Mouse (Mus musculus): ENCODE data around the gene Fam19a1. TPM values are rescaled to one million over a fixed set of nuclear protein-coding genes. Genes with fewer than 3 reads are reported as not detected.

Gene Fam19a1
- polyA plus RNA-seq, 1 experiment from 2014 or later = 2.3 TPM

- ATAC-seq (peak; percentile 37), DNase-seq (ENCODE audit: low spot score) (peak; percentile 10)
- Histone ChIP-seq H3K36me3 (ENCODE audit: insufficient read depth, low read length) (no peaks in the 10 kb centered on the region), H3K4me2 (replicated peaks; ENCODE audit: low read depth, low read length) (no peak overlapping the region), H3K27ac (ENCODE audit: low read length) (no peak overlapping the region), H3K4me3 (ENCODE audit: low read depth, low read length) (no peak overlapping the region), H3K9me3 (ENCODE audit: low read length) (no peaks in the 10 kb centered on the region), H3K9ac (replicated peaks; ENCODE audit: low read depth) (no peak overlapping the region), H3K27me3 (replicated peaks; ENCODE audit: insufficient read depth, low read length) (no peaks in the 10 kb centered on the region), H3K4me1 (ENCODE audit: insufficient read depth, low read depth, low read length) (no peaks in the 10 kb centered on the region)
- TF ChIP-seq EP300 (IDR thresholded peaks at IDR 0.05) (no peak), CTCF (IDR thresholded peaks at IDR 0.05) (no peak)
Observed at GRCm38 (mm10) chr6:96234806-96235205, 121.9 kb downstream of the Fam19a1 start.

GRCm38 (mm10) chr6:96244320-96244719 lies 131.4 kb downstream of the Fam19a1 start:
- Histone ChIP-seq H3K4me1 (ENCODE audit: insufficient read depth, low read depth, low read length) (no peaks in the 10 kb centered on the region), H3K9me3 (ENCODE audit: low read length) (no peaks in the 10 kb centered on the region), H3K4me3 (ENCODE audit: low read depth, low read length) (no peak overlapping the region), H3K27me3 (replicated peaks; ENCODE audit: insufficient read depth, low read length) (no peaks in the 10 kb centered on the region), H3K9ac (replicated peaks; ENCODE audit: low read depth) (no peak overlapping the region), H3K4me2 (replicated peaks; ENCODE audit: low read depth, low read length) (no peak overlapping the region), H3K27ac (ENCODE audit: low read length) (no peak overlapping the region), H3K36me3 (ENCODE audit: insufficient read depth, low read length) (no peaks in the 10 kb centered on the region)
- DNase-seq (ENCODE audit: low spot score) (no peak), ATAC-seq (no peak)
- TF ChIP-seq EP300 (IDR thresholded peaks at IDR 0.05) (no peak), CTCF (IDR thresholded peaks at IDR 0.05) (no peak)
- 69% methylated on average over 3 of the region's 3 CpGs for WGBS

- DNase-seq (ENCODE audit: low spot score) (no peak), ATAC-seq (no peak)
- no peaks in the 10 kb centered on the region for H3K4me1 ChIP-seq (ENCODE audit: insufficient read depth, low read depth, low read length)
- TF ChIP-seq CTCF (IDR thresholded peaks at IDR 0.05) = no peak
- no peak for TF ChIP-seq EP300 (IDR thresholded peaks at IDR 0.05)
- no peak overlapping the region for H3K27ac ChIP-seq (ENCODE audit: low read length)
- no peaks in the 10 kb centered on the region for H3K9me3 ChIP-seq (ENCODE audit: low read length)
- 53% methylated on average over 3 of the region's 3 CpGs for WGBS
- H3K4me2 ChIP-seq (replicated peaks; ENCODE audit: low read depth, low read length) = no peak overlapping the region
- H3K9ac ChIP-seq (replicated peaks; ENCODE audit: low read depth) = no peak overlapping the region
- H3K27me3 ChIP-seq (replicated peaks; ENCODE audit: insufficient read depth, low read length) = no peaks in the 10 kb centered on the region
- H3K36me3 ChIP-seq (ENCODE audit: insufficient read depth, low read length) = no peaks in the 10 kb centered on the region
- no peak overlapping the region for H3K4me3 ChIP-seq (ENCODE audit: low read depth, low read length)
Observed at GRCm38 (mm10) chr6:96252001-96252400, 139.0 kb downstream of the Fam19a1 start.

GRCm38 (mm10) chr6:96254815-96255214 lies 141.9 kb downstream of the Fam19a1 start:
- no peaks in the 10 kb centered on the region for H3K4me1 ChIP-seq (ENCODE audit: insufficient read depth, low read depth, low read length)
- H3K27me3 ChIP-seq (replicated peaks; ENCODE audit: insufficient read depth, low read length) = no peaks in the 10 kb centered on the region
- H3K4me2 ChIP-seq (replicated peaks; ENCODE audit: low read depth, low read length) = no peak overlapping the region
- H3K9ac ChIP-seq (replicated peaks; ENCODE audit: low read depth) = no peak overlapping the region
- ATAC-seq (no peak), DNase-seq (ENCODE audit: low spot score) (no peak)
- TF ChIP-seq CTCF (IDR thresholded peaks at IDR 0.05) = no peak
- TF ChIP-seq EP300 (IDR thresholded peaks at IDR 0.05) = no peak
- H3K36me3 ChIP-seq (ENCODE audit: insufficient read depth, low read length) = no peaks in the 10 kb centered on the region
- no peaks in the 10 kb centered on the region for H3K9me3 ChIP-seq (ENCODE audit: low read length)
- no peak overlapping the region for H3K4me3 ChIP-seq (ENCODE audit: low read depth, low read length)
- WGBS = 77% methylated on average over 2 of the region's 2 CpGs
- no peak overlapping the region for H3K27ac ChIP-seq (ENCODE audit: low read length)

- Histone ChIP-seq H3K4me1 (ENCODE audit: insufficient read depth, low read depth, low read length) (no peaks in the 10 kb centered on the region), H3K27ac (ENCODE audit: low read length) (no peak overlapping the region), H3K36me3 (ENCODE audit: insufficient read depth, low read length) (no peaks in the 10 kb centered on the region), H3K9ac (replicated peaks; ENCODE audit: low read depth) (no peak overlapping the region), H3K27me3 (replicated peaks; ENCODE audit: insufficient read depth, low read length) (no peaks in the 10 kb centered on the region), H3K4me3 (ENCODE audit: low read depth, low read length) (no peak overlapping the region), H3K4me2 (replicated peaks; ENCODE audit: low read depth, low read length) (no peak overlapping the region), H3K9me3 (ENCODE audit: low read length) (no peaks in the 10 kb centered on the region)
- DNase-seq (ENCODE audit: low spot score) = no peak
- WGBS = 90% methylated on average over 3 of the region's 3 CpGs
- TF ChIP-seq EP300 (IDR thresholded peaks at IDR 0.05) (no peak), CTCF (IDR thresholded peaks at IDR 0.05) (no peak)
- ATAC-seq = no peak
Observed at GRCm38 (mm10) chr6:96258651-96259050, 145.7 kb downstream of the Fam19a1 start.

- ATAC-seq = peak; percentile 67
- 44% methylated on average over 4 of the region's 4 CpGs for WGBS
- Histone ChIP-seq H3K4me2 (replicated peaks; ENCODE audit: low read depth, low read length) (no peak overlapping the region), H3K9me3 (ENCODE audit: low read length) (no peaks in the 10 kb centered on the region), H3K36me3 (ENCODE audit: insufficient read depth, low read length) (no peaks in the 10 kb centered on the region), H3K4me1 (ENCODE audit: insufficient read depth, low read depth, low read length) (no peaks in the 10 kb centered on the region), H3K27me3 (replicated peaks; ENCODE audit: insufficient read depth, low read length) (no peaks in the 10 kb centered on the region), H3K9ac (replicated peaks; ENCODE audit: low read depth) (no peak overlapping the region), H3K4me3 (ENCODE audit: low read depth, low read length) (no peak overlapping the region), H3K27ac (ENCODE audit: low read length) (no peak overlapping the region)
- TF ChIP-seq CTCF (IDR thresholded peaks at IDR 0.05) = no peak
- TF ChIP-seq EP300 (IDR thresholded peaks at IDR 0.05) = peak; percentile 61
- peak; percentile 37 for DNase-seq (ENCODE audit: low spot score)
Observed at GRCm38 (mm10) chr6:96266456-96266855, 153.5 kb downstream of the Fam19a1 start.

GRCm38 (mm10) chr6:96268788-96269187 lies 155.8 kb downstream of the Fam19a1 start:
- Histone ChIP-seq H3K4me3 (ENCODE audit: low read depth, low read length) (no peak overlapping the region), H3K27ac (ENCODE audit: low read length) (no peak overlapping the region), H3K36me3 (ENCODE audit: insufficient read depth, low read length) (no peaks in the 10 kb centered on the region), H3K9ac (replicated peaks; ENCODE audit: low read depth) (no peak overlapping the region), H3K9me3 (ENCODE audit: low read length) (no peaks in the 10 kb centered on the region), H3K4me1 (ENCODE audit: insufficient read depth, low read depth, low read length) (no peaks in the 10 kb centered on the region), H3K27me3 (replicated peaks; ENCODE audit: insufficient read depth, low read length) (no peaks in the 10 kb centered on the region), H3K4me2 (replicated peaks; ENCODE audit: low read depth, low read length) (no peak overlapping the region)
- TF ChIP-seq CTCF (IDR thresholded peaks at IDR 0.05) (no peak), EP300 (IDR thresholded peaks at IDR 0.05) (no peak)
- ATAC-seq = no peak
- no peak for DNase-seq (ENCODE audit: low spot score)

Measured in lung, postnatal 0 days (tissue).